Comparison of ENCODE assay signal across 28 mouse cellular contexts in the genomic region with DNA sequence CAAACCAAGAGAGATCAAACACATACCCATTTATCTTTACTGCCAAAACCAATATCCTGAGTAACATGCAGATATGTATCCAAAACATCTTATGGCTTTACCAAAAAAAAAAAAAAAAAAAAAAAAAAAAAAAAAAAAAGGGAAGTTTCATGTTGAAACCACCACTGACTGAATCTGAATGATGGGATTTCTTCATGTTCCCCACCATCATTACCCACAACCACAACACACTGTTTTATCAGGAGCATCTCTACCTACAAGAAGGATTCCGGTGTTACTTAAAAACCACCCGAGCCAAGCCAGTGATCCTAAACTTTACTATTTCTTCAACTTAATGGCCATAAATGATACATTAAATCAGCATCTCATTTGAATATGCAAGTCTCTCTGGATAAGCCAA.
"Had no signal": no experiment of that assay in that cellular context is flagged by ENCODE, and none has a peak within 500 bp of the region (broad histone marks: within the 10 kb centered on the region; RNA-seq: fewer than 3 reads in every experiment).

No protein-coding gene starts in this region.

- H3K27ac ChIP-seq: embryonic facial prominence, embryonic 10.5 days; embryonic facial prominence, embryonic 12.5 days; embryonic facial prominence, embryonic 13.5 days; embryonic facial prominence, embryonic 15.5 days; forebrain, embryonic 10.5 days; forebrain, embryonic 12.5 days; forebrain, embryonic 13.5 days; forebrain, embryonic 15.5 days; gastrocnemius, adult 2 months; heart, adult 2 months had no signal

- H3K4me1 ChIP-seq: embryonic facial prominence, embryonic 12.5 days; embryonic facial prominence, embryonic 15.5 days; forebrain, embryonic 12.5 days; forebrain, embryonic 13.5 days; forebrain, embryonic 15.5 days had no signal

- ATAC-seq: forebrain, embryonic 13.5 days; forebrain, embryonic 14.5 days; forebrain, embryonic 15.5 days; forebrain, embryonic 16.5 days; forebrain, postnatal 0 days had no signal

- H3K4me3 ChIP-seq: embryonic facial prominence, embryonic 10.5 days; embryonic facial prominence, embryonic 12.5 days; embryonic facial prominence, embryonic 13.5 days; embryonic facial prominence, embryonic 15.5 days; erythroblast, embryonic 14.5 days; forebrain, embryonic 10.5 days; forebrain, embryonic 12.5 days; forebrain, embryonic 13.5 days; forebrain, embryonic 15.5 days; gastrocnemius, adult 2 months; heart, adult 2 months had no signal

- H3K9ac ChIP-seq: embryonic facial prominence, embryonic 12.5 days; embryonic facial prominence, embryonic 13.5 days; embryonic facial prominence, embryonic 15.5 days; forebrain, embryonic 12.5 days; forebrain, embryonic 13.5 days; forebrain, embryonic 15.5 days; forebrain, postnatal 0 days had no signal

- H3K36me3 ChIP-seq: embryonic facial prominence, embryonic 10.5 days; embryonic facial prominence, embryonic 12.5 days; embryonic facial prominence, embryonic 13.5 days; embryonic facial prominence, embryonic 15.5 days; forebrain, embryonic 10.5 days; forebrain, embryonic 12.5 days; forebrain, embryonic 15.5 days had no signal

- DNase-seq: cerebellum, adult 8-10 months; cerebellum, adult 9-10 months; cerebellum, adult 9-11 months; cerebellum, postnatal 10 days; cerebellum, postnatal 14 days; cerebellum, postnatal 25 days; cerebellum, postnatal 36 days; embryo, embryonic 11 days; forebrain, postnatal 0 days; gastrocnemius, adult 2 months; gastrocnemius, postnatal 10 days; gastrocnemius, postnatal 14 days; gastrocnemius, postnatal 25 days; gastrocnemius, postnatal 36 days; heart, adult 11 months; heart, adult 18-20 months; heart, adult 2 months had no signal

- H3K9me3 ChIP-seq: embryonic facial prominence, embryonic 10.5 days; embryonic facial prominence, embryonic 12.5 days; embryonic facial prominence, embryonic 13.5 days; embryonic facial prominence, embryonic 15.5 days; forebrain, embryonic 10.5 days; forebrain, embryonic 12.5 days; forebrain, embryonic 13.5 days; forebrain, embryonic 15.5 days had no signal
